Mouse (Mus musculus): Measurements from ENCODE around the gene Gab2. TPM values are rescaled to one million over a fixed set of nuclear protein-coding genes. Genes with fewer than 3 reads are reported as not detected.

Gene Gab2
- total RNA-seq, 2 experiments from 2014 or later: 14.3 to 15.2 TPM

GRCm38 (mm10) chr7:97312856-97313255, 231.5 kb downstream of the Gab2 start:
- no peak for DNase-seq (ENCODE audit: low spot score in 2 of 2)

DNA sequence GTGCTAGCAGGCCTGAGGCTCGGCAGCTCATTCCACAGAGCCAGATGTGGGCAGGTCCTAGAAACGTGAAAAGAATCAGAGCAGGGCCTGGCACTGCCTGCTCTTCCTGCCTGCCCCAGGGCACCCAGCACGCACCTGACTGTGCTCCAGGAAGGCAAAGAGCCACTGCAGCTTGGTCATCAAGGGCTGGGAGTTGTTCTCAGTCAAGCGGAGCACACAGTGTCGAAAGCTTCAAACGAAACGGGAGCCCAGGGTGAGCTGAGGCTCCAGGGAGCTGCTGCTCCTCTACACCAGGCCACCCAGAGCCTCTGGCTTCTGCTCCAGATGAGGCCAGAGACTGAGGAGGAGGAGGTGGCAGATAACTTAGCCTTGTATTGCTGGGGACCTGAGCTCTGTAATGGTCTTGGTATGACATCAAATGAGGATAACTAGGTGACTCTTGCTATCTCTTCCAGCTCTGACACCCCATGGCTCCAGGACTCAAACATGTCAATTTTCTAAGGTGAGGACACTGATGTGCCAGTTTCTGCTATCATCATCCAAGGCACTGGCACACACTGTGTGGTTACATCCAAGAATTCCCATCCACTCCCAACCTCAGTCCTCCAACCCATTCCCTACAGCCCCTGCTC, 232.1 kb downstream of the Gab2 start:
- no peak for DNase-seq (ENCODE audit: low spot score in 2 of 2)

- no peak for DNase-seq (ENCODE audit: low spot score in 2 of 2)
These were observed 233.3 kb downstream of the Gab2 start for GRCm38 (mm10) chr7:97314646-97315045.

DNA sequence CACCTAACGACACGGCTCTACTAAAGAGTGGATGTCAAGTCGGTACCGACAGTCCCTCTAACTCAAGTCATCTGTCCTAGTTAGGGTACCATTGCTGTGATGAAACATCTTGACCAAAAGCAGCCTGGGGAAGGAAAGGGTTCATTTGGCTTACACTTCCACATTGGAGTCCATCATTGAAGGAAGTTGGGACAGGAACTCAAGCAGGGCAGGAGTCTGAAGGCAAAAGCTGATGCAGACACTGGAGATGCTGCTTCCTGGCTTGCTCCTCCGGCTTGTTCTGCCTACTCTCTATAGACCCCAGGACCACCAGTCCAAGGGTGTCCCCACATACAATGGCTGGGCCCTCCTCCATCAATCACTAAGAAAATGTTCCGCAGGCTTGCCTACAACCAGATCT, 234.3 kb downstream of the Gab2 start:
- no peak for DNase-seq (ENCODE audit: low spot score in 2 of 2)

GRCm38 (mm10) chr7:97317706-97318105, 236.3 kb downstream of the Gab2 start:
- DNase-seq (ENCODE audit: low spot score in 2 of 2): no peak

DNA sequence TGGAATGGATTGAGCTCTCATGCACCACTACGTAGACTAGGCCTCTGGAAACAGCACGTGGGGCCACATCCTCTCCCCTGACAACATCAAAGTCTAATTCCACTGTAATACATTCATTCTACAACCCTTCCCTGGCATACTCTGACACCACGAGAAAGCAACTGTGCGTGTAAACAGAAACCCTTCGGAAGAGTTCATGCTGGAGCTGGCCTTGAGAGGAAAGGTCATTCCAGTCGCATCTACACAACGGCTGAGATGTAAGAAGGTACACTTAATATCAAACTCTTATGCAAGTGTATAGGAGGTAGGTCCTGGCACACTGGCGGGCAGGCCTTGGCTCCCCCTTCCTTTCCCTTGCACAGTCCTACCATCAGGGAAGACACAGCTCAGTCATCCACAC, 243.0 kb downstream of the Gab2 start:
- no peak for DNase-seq (ENCODE audit: low spot score in 2 of 2)

GRCm38 (mm10) chr7:97325156-97325985, 244.0 kb downstream of the Gab2 start:
- peak; percentile 34 to 56 for DNase-seq (ENCODE audit: low spot score in 2 of 2)

DNA sequence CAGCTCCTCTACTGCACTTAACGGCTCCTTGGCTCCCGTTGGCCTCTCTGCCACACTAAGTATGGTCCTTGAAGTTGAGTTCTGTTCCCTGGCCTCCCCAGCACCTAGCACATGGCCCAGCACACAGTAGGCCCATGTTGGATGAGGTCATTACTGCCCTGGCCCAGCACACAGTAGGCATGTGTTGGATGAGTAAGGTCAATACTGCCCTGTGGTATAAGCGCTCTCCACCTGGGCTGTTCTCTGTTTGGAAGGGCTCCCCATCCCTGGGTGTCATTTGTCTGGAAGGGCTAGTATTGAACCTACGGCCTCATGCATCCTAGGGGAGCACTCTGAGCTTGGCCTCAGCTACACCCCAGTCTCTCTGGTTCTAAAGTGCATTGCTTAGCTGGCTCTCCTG, 246.0 kb downstream of the Gab2 start:
- DNase-seq (ENCODE audit: low spot score in 2 of 2): no peak

GRCm38 (mm10) chr7:97328891-97329588, 247.7 kb downstream of the Gab2 start:
- no peak for DNase-seq (ENCODE audit: low spot score in 2 of 2)

GRCm38 (mm10) chr7:97329676-97330075, 248.3 kb downstream of the Gab2 start:
- no peak for DNase-seq (ENCODE audit: low spot score in 2 of 2)

DNA sequence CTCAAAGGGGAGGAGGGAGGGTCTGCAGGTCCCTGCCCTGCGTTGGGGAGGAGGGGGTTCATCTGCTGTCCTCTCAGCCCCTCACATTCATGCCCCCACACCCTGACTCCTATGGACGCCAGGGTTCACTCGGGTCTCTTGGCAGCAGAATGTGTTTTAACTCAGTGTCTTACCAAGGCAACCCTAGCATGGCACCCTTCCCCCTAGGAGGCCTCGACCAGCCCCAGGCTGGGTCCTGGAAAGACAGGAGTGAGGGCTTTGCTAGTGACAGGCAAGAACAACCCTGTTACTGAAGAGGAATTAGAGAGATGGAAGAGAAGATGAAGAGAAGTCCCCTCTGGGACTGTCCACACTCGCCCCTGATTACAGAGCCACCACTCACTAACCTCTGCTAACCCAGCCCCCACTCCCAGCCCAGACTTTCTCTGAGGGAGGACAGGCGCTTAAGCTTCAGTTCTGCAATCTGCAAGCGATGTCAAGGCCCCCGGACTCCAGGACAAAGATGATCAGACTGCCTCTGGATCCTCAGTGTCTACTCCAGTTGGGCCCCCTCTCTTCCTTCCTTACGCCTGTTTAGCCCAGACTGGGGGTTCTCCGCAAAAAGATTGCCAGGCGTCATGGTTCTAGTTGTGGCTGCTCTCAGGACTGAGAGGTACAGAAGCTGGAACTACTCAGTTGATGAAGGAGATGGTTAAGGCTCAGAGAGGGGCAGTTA, 249.7 kb downstream of the Gab2 start:
- DNase-seq (ENCODE audit: low spot score in 2 of 2): no peak

GRCm38 (mm10) chr7:97331726-97332666, 250.6 kb downstream of the Gab2 start, which contains the start of the genes Usp35 and Kctd21:
Usp35 (minus strand) TSS chr7:97332020.
Kctd21 (plus strand) TSS chr7:97332327.
- DNase-seq (ENCODE audit: low spot score in 2 of 2): peak; percentile 93 to 95

GRCm38 (mm10) chr7:97332667-97333041, 251.3 kb downstream of the Gab2 start:
- DNase-seq (ENCODE audit: low spot score in 2 of 2): no peak

DNA sequence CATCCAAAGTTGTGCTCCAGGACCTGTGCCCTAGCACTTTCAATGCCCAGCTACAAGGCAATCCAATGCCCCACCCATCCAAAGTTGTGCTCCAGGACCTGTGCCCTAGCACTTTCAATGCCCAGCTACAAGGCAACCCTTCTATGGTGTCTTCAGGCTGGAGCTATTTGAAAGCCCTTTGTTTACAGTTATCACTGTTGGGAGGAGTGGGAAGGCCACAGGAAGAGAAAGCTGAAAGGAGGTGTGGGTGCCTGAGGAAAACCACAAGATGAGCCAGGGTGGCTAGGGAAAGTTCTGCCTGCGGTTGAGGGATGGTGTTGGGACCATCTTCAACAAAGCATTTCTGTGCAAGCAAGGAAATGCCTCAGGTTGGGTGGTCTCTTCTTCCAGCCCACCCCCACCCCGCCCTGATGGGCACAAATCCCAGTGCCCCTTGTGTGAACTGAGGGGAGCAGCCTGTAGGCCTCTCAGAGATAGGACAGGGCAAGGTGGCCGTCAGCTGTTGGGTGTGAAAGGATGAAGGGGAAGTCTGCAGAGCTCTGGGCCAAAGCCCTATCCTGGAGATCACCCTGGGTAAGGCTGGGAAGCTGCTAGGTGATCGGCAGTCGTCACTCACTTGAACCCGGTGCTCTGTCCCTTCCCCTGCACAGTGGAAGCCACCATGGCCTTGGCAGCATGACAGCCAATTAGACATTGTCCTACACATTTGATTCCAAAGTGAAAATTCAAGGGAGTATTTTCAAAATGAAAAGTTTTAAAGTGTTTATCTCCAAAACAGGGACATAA, 251.9 kb downstream of the Gab2 start:
- no peak for DNase-seq (ENCODE audit: low spot score in 2 of 2)

DNA sequence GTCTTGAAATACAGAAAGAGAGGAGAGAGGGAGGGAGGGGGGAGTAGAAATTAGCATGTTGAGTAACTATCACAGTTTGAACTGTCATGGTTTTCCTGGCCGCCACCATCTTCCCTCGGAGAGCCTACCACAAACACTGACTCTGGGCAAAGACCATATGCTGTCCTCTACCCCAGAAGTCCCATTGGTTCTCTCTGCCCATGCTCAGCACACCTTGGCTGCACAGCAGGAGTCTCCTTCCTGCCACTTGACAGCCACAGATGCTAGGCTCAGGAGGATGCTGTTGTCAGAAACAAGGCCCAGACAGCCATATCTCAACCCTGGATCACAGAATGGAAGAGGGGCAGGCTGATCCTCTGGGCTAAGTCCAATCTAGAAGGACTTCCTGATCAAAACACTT, 253.0 kb downstream of the Gab2 start:
- no peak for DNase-seq (ENCODE audit: low spot score in 2 of 2)

DNA sequence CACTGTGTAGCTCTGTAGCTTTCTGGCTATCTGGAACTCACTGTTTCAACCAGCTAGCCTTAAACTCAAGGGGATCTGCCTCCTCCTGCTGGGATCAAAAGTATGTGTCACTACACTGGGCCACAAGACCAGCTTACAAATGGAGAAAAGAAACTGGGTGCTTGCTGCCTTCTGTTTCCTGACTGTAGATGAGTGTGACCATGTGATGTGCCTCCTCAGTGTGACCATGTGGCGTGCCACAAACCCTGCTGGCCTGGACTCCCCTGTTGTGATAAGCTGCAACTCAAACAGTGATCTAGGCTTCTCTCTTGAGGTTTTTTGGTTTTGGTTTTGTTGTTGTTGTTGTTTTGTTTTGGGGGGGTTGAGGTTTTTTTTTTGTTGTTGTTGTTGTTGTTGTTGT, 255.3 kb downstream of the Gab2 start:
- no peak for DNase-seq (ENCODE audit: low spot score in 2 of 2)

GRCm38 (mm10) chr7:97338593-97338992, 257.2 kb downstream of the Gab2 start:
- DNase-seq (ENCODE audit: low spot score in 2 of 2): no peak

DNA sequence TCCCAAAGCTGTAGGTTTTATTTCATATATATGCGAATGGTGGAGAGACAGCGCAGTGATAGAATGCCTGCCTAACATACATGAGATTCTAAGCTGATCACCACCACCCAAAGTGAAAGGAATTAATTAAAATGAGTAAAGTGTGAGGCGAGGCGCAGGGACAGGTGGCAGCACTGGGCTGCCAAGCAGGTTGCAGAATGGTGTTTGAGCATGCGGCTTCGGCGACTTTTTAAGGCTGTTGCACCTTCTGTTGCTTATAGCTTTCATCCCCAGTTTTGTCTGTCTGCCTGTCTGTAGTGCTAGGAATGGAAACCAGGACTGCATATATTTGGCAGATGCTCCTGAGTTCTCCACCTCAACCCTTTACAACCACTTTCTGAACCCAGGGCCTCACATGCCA, 258.2 kb downstream of the Gab2 start:
- no peak for DNase-seq (ENCODE audit: low spot score in 2 of 2)

Data from left cerebral cortex, adult 18-20 months (tissue).